Mouse (Mus musculus) WW6 (cell line): ENCODE results near the gene Myf5.

Experiments
- DNase-seq: peaks from one replicate; pipeline ENCODE4 v3.0.0-alpha.2; 2013; ENCODE audit warnings: low read depth, low spot score

Gene Myf5

DNA sequence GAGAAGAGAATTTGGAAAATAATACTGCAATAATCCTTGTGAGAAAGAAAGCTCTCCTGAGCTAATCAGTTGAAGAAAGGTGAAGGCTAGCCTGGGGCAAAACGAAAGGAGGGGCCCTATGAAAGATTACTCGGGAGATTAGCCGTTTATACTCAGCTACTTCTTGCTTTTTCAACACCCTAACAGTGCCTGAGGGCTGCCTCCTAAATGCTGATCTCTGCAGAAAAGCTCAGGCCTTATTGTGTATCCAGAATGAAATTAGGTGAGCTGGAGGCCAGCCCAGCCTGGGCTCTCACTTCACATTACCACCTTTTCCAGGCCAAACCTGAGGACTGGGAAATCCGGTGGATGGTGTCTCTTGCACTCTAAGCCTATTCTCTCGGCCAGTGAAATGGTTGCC lies 49.0 kb downstream of the Myf5 start:
- no peak for DNase-seq
